Mouse (Mus musculus) heart, adult 2 months (tissue): ENCODE measurements around the gene Snx11.

ENCODE experiments used
- CTCF ChIP-seq: fragments of 200-600 bp; IDR thresholded peaks from 2 replicates; pipeline ENCODE4 v1.8.1; 2022; ENCODE audit warnings: antibody characterized with exemption, mild to moderate bottlenecking, moderate library complexity
- POLR2A ChIP-seq: fragments of 200-500 bp; IDR thresholded peaks from 2 replicates; pipeline ENCODE4 v1.6.1; 2011; ENCODE audit warnings: mild to moderate bottlenecking, low read depth, low read length, control low read depth; ENCODE audit not compliant: insufficient read depth

DNA sequence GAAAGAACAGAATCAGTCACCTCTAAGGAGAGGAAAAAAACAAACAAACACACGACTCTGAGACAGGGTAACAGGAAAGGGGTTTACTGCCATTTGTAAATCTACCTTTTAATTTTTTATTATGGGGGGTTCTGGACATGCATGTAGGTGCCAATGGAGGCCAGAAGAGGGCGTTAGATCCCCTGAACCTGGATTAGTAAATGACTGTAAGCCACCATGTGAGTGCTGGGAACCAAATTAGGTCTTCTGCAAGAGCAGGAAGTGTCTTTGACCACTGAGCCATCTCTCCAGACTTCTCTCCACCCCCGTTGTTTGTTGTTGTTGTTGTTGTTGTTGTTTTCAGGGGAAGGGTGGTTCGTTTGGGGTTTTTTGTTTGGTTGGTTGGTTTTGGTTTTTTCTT lies 19.9 kb downstream of the Snx11 start:
- no peak for TF ChIP-seq CTCF
- TF ChIP-seq POLR2A = no peak
